Mouse (Mus musculus) myocyte (in vitro differentiated cells): ENCODE data around the gene Gcdh.

Experiments
- CEBPB ChIP-seq: IDR thresholded peaks from 2 replicates; pipeline ENCODE4 v1.6.1; 2011; ENCODE audit warnings: mild to moderate bottlenecking, moderate library complexity; ENCODE audit not compliant: poor library complexity, insufficient read depth, severe bottlenecking
- E2F4 ChIP-seq: IDR thresholded peaks from one replicate; pipeline ENCODE4 v1.6.1; 2011; ENCODE audit warnings: mild to moderate bottlenecking, control low read depth, moderate library complexity; ENCODE audit not compliant: insufficient read depth
- POLR2A ChIP-seq: IDR thresholded peaks from one replicate; pipeline ENCODE4 v1.6.1; 2011; ENCODE audit warnings: low read depth, mild to moderate bottlenecking, control low read depth, moderate library complexity; ENCODE audit not compliant: insufficient read length
- TCF12 ChIP-seq: IDR thresholded peaks from one replicate; pipeline ENCODE4 v1.6.1; 2011; ENCODE audit warnings: mild to moderate bottlenecking, control low read depth; ENCODE audit not compliant: poor library complexity, insufficient read depth, severe bottlenecking

DNA sequence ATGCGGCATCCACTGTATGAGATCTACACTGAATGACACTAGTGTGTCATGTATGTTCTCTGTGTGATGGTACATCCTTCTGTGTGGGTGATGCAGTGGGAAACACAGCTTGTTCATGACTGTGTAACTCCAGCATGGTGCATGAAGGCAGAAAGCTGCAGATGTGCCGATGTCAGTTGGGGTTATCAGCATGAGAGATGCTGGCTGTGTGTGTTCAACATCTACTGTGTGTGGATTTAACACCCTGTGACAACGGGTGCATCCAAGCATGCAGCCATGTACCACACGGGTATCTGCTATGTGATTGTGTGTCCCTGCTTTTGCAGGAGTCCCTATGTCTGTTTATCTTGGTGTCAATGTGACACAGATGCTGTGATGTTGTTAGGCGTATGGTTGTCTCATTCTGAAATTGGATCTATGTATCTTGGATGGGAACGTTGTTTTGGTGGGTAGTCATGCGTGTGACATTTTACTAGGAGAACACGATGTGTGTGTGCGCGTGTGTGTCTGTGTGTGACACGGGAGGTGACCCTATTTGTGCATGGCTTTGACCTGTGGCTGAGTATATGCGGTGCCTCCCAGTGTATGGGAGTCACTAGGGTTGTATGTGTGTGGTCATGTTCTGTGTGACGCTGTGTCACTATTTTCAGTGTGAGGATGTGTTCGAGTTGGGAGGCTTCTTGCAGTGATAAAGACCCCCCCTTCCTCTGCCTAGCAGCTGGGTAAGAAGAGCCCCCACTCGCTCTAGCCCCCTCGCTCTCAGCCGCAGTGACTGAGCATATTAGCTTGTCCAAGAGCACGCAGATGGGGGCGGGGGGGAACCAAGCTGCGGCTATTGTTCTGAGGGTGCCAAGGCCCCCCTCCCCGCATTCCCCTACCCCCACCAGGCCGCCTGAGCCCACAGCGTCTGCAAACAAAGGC, 42.6 kb upstream of the Gcdh start:
- TF ChIP-seq TCF12, result no peak
- TF ChIP-seq POLR2A, result no peak
- no peak for TF ChIP-seq E2F4
- TF ChIP-seq CEBPB, result no peak
